Mouse (Mus musculus) liver, embryonic 14 days (tissue): Measurements from ENCODE around the gene Zfp108. TPM values are rescaled to one million over a fixed set of nuclear protein-coding genes. Genes with fewer than 3 reads are reported as not detected.

ENCODE experiments used
- polyA plus RNA-seq: library from polyadenylated mRNA; depleted of rRNA; stranded (reverse); fragments of >200 nt; gene quantifications from 2 replicates; pipeline ENCODE4 v1.2.3, GENCODE M21; 2012; rRNA removed

Zfp108 gene
- 0.21 and 0.28 TPM in 2 replicates for polyA plus RNA-seq

GRCm38 (mm10) chr7:24254633-24255474 lies at the start of gene Zfp108:
TSS of gene Zfp108 (plus strand) at chr7:24254794.

GRCm38 (mm10) chr7:24211343-24211742 lies 43.3 kb upstream of the Zfp108 start, which contains the start of gene Zfp111:
TSS of gene Zfp111 (minus strand) at chr7:24211443.

GRCm38 (mm10) chr7:24237040-24237791 lies 17.4 kb upstream of the Zfp108 start, which contains the start of gene Zfp109:
TSS of gene Zfp109 (minus strand) at chr7:24237560.

GRCm38 (mm10) chr7:24270288-24270672 lies 15.7 kb downstream of the Zfp108 start, which contains the start of gene Zfp93:
TSS of gene Zfp93 (plus strand) at chr7:24270420.

GRCm38 (mm10) chr7:24300771-24301282 lies 46.2 kb downstream of the Zfp108 start, which contains the start of gene Zfp61:
TSS of gene Zfp61 (minus strand) at chr7:24301232.

Other genes starting within 250 kb of the Zfp108 start
- gene Vmn1r183, start 201.5 kb upstream of the Zfp108 start, polyA plus RNA-seq: not detected in 2 replicates
- 8.7 and 10.0 TPM in 2 replicates for gene Zfp180, start 172.9 kb upstream of the Zfp108 start, polyA plus RNA-seq
- gene Zfp112, start 142.5 kb upstream of the Zfp108 start, polyA plus RNA-seq: 0.37 and 0.50 TPM in 2 replicates
- gene Zfp235, start 120.6 kb upstream of the Zfp108 start, polyA plus RNA-seq: 2.0 and 2.1 TPM in 2 replicates
- 0.14 and 0.17 TPM in 2 replicates for gene Zfp114, start 79.7 kb upstream of the Zfp108 start, polyA plus RNA-seq
- 0.77 and 0.83 TPM in 2 replicates for gene Zfp111, start 43.4 kb upstream of the Zfp108 start, polyA plus RNA-seq
- 0.79 and 0.90 TPM in 2 replicates for gene Zfp109, start 17.2 kb upstream of the Zfp108 start, polyA plus RNA-seq
- 0.62 and 0.68 TPM in 2 replicates for gene Zfp93, start 15.6 kb downstream of the Zfp108 start, polyA plus RNA-seq
- 2.7 and 3.1 TPM in 2 replicates for gene Zfp61, start 46.4 kb downstream of the Zfp108 start, polyA plus RNA-seq
- 1.7 and 1.9 TPM in 2 replicates for gene Zfp94, start 61.9 kb downstream of the Zfp108 start, polyA plus RNA-seq
- not detected in 2 replicates for gene Tescl, start 79.1 kb downstream of the Zfp108 start, polyA plus RNA-seq
- gene Lypd5, start 94.4 kb downstream of the Zfp108 start, polyA plus RNA-seq: not detected in 2 replicates
- 96.6 and 108 TPM in 2 replicates for gene Kcnn4, start 115.5 kb downstream of the Zfp108 start, polyA plus RNA-seq
- 18.1 and 19.0 TPM in 2 replicates for gene Smg9, start 144.8 kb downstream of the Zfp108 start, polyA plus RNA-seq
- 0.01 TPM in 1 of 2 replicates, not detected in the other for gene Irgc1, start 197.5 kb downstream of the Zfp108 start, polyA plus RNA-seq
- 1.7 and 2.1 TPM in 2 replicates for gene Plaur, start 207.7 kb downstream of the Zfp108 start, polyA plus RNA-seq
- 0.27 and 0.43 TPM in 2 replicates for gene Cadm4, start 227.2 kb downstream of the Zfp108 start, polyA plus RNA-seq